Mouse (Mus musculus) heart, embryonic 13.5 days (tissue): ENCODE measurements around the gene Gm13023. TPM values are rescaled to one million over a fixed set of nuclear protein-coding genes. Genes with fewer than 3 reads are reported as not detected.
"Not testable (repeated sequence)": the region's sequence is repeated elsewhere in the genome, so short reads cannot be mapped to it uniquely, and the experiment has no call there.

ENCODE experiments used
- ATAC-seq: fragments of 200-750 bp; cut with Nextera tagmentation; 2 replicates; pipeline ENCODE4 v1.8.0; 2017; ENCODE audit warnings: moderate TSS enrichment; ENCODE audit not compliant: insufficient number of reproducible peaks, low FRiP score, low TSS enrichment; ENCODE audit errors: extremely low read depth
- H3K27ac ChIP-seq: fragments of 300-500 bp; sonication (generic); replicated peaks from 2 replicates; pipeline ENCODE4 v1.5.1; 2015; ENCODE audit warnings: moderate library complexity, mild to moderate bottlenecking, inconsistent platforms
- H3K27me3 ChIP-seq: fragments of 300-500 bp; sonication (generic); replicated peaks from 2 replicates; pipeline ENCODE4 v1.6.1; 2015; ENCODE audit warnings: mild to moderate bottlenecking, inconsistent platforms
- H3K36me3 ChIP-seq: fragments of 300-500 bp; sonication (generic); 2 replicates; pipeline ENCODE4 v1.6.1; 2015; ENCODE audit warnings: mild to moderate bottlenecking, inconsistent platforms
- H3K4me1 ChIP-seq: fragments of 300-500 bp; sonication (generic); 2 replicates; pipeline ENCODE4 v1.6.1; 2015; ENCODE audit warnings: inconsistent platforms
- H3K4me2 ChIP-seq: fragments of 300-500 bp; sonication (generic); 2 replicates; pipeline ENCODE4 v1.6.1; 2015; ENCODE audit warnings: inconsistent platforms, mild to moderate bottlenecking, moderate library complexity
- H3K4me3 ChIP-seq: fragments of 300-500 bp; sonication (generic); 2 replicates; pipeline ENCODE4 v1.5.1; 2015; ENCODE audit warnings: moderate library complexity, mild to moderate bottlenecking, inconsistent platforms
- H3K9ac ChIP-seq: fragments of 300-500 bp; sonication (generic); 2 replicates; pipeline ENCODE4 v1.6.1; 2015; ENCODE audit warnings: inconsistent platforms, mild to moderate bottlenecking, moderate library complexity
- H3K9me3 ChIP-seq: fragments of 300-500 bp; sonication (generic); 2 replicates; pipeline ENCODE4 v1.6.1; 2016; ENCODE audit warnings: inconsistent platforms
- WGBS: fragments of 180-500 bp; shearing (Covaris S2); methylation state at CpG from one replicate; pipeline ENCODE4 v1.1.7; 2015; ENCODE audit warnings: mixed read lengths; 5-methylcytosine and 5-hydroxymethylcytosine counted together
- polyA plus RNA-seq: library from polyadenylated mRNA; unstranded; fragments of >200 nt; fragmentation: Nextera tagmentation; extraction: Ambion mirVana; gene quantifications from 2 replicates; pipeline ENCODE4 v1.2.1, GENCODE M21; 2015

The Gm13023 gene
- not detected in 2 replicates for polyA plus RNA-seq

- H3K27ac ChIP-seq, H3K4me2 ChIP-seq, H3K4me1 ChIP-seq, H3K36me3 ChIP-seq, H3K27me3 ChIP-seq, ATAC-seq, H3K4me3 ChIP-seq, H3K9ac ChIP-seq: not testable (repeated sequence)
- 81% methylated on average over 3 of the region's 3 CpGs for WGBS
- peaks cover 22% of the 10 kb centered on the region for H3K9me3 ChIP-seq
Observed at GRCm38 (mm10) chr4:143789052-143789451, at the start of gene Gm13023. TSS of gene Gm13023 (plus strand) at chr4:143789352.

- no peak within 1 kb of the TSS for H3K4me2 ChIP-seq
- H3K9me3 ChIP-seq: peaks cover 38% of the 10 kb centered on the region
- H3K4me1 ChIP-seq: no peaks in the 10 kb centered on the region
- no peak for ATAC-seq
- no peak within 1 kb of the TSS for H3K9ac ChIP-seq
- H3K36me3 ChIP-seq: no peaks in the 10 kb centered on the region
- H3K4me3 ChIP-seq: no peak within 1 kb of the TSS
- 70% methylated on average over 2 of the region's 2 CpGs for WGBS
- H3K27ac ChIP-seq: no peak within 1 kb of the TSS
- H3K27me3 ChIP-seq: no peaks in the 10 kb centered on the region
Observed at GRCm38 (mm10) chr4:143815993-143816392, 26.8 kb downstream of the Gm13023 start, which contains the start of gene Gm13084. TSS of gene Gm13084 (minus strand) at chr4:143816093.

Other genes with a start within 250 kb of the Gm13023 start
- not detected in 2 replicates for gene BC080695, start 237.7 kb upstream of the Gm13023 start, polyA plus RNA-seq
- gene Gm13057, start 237.6 kb upstream of the Gm13023 start, polyA plus RNA-seq: not detected in 2 replicates
- gene Gm13083, start 174.3 kb upstream of the Gm13023 start, polyA plus RNA-seq: not detected in 2 replicates
- not detected in 2 replicates for gene Gm13088, start 132.1 kb upstream of the Gm13023 start, polyA plus RNA-seq
- gene Gm13089, start 86.6 kb upstream of the Gm13023 start, polyA plus RNA-seq: not detected in 2 replicates
- gene Gm13078, start 69.9 kb upstream of the Gm13023 start, polyA plus RNA-seq: not detected in 2 replicates
- not detected in 2 replicates for gene Gm13084, start 26.7 kb downstream of the Gm13023 start, polyA plus RNA-seq
- gene Gm13103, start 57.1 kb downstream of the Gm13023 start, polyA plus RNA-seq: not detected in 2 replicates
- not detected in 2 replicates for gene Pramef6, start 111.0 kb downstream of the Gm13023 start, polyA plus RNA-seq
- not detected in 2 replicates for gene Pramef25, start 161.7 kb downstream of the Gm13023 start, polyA plus RNA-seq
- not detected in 2 replicates for gene Gm13101, start 177.6 kb downstream of the Gm13023 start, polyA plus RNA-seq
- not detected in 2 replicates for gene Pramef17, start 205.0 kb downstream of the Gm13023 start, polyA plus RNA-seq